Mouse (Mus musculus) layer of hippocampus, postnatal 10 days (tissue): ENCODE measurements around the gene Slc16a8. TPM values are rescaled to one million over a fixed set of nuclear protein-coding genes. Genes with fewer than 3 reads are reported as not detected.

Source experiments
- DNase-seq, 2 experiments: peaks; one replicate each; pipeline ENCODE4 v3.0.0; 2021; ENCODE audit warnings: low spot score in 2 of 2
- long read RNA-seq: library from polyadenylated mRNA; stranded (forward); transcript quantifications from one replicate; pipeline ENCODE4 v2.0.0, GENCODE M21; 2023
- total RNA-seq, 2 experiments: library from RNA; stranded (reverse); gene quantifications; 2 replicates each; pipeline ENCODE4 v1.2.3; 2021

The Slc16a8 gene
- under 1 TPM in 1 of 2 experiments, not detected in 1; 0.41 TPM for total RNA-seq
- long read RNA-seq, partial matches to known transcripts: 0 of 1 reads
- long read RNA-seq, other reads (novel, unspliced or antisense): 0 of 1 reads

DNA sequence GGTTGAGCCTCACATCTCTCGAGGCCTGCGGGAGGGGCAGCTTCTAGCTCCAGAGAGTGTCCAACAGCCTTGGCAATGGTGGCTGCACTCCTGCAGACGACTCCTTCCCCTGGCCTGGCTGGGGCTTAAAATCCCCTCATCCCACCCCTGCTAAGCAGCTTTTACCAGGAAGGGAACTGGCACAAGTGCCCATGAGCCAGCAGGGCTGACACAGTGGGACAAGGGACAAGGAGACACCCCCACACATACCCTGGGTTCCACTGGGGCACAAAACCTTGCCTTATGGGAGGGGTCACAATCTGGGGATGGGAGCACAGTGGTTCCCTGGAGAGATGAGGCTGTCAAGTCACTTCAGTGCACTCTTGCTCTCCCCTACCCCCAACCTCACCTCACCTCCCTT, at the start of gene Slc16a8:
Gene Slc16a8 (minus strand): TSS at position 101 of the 400 bp plus-strand sequence.
- DNase-seq: no peak

GRCm38 (mm10) chr15:79303725-79304124, 49.2 kb upstream of the Slc16a8 start:
- peak in 1 of 2 experiments; percentile 30 for DNase-seq

DNA sequence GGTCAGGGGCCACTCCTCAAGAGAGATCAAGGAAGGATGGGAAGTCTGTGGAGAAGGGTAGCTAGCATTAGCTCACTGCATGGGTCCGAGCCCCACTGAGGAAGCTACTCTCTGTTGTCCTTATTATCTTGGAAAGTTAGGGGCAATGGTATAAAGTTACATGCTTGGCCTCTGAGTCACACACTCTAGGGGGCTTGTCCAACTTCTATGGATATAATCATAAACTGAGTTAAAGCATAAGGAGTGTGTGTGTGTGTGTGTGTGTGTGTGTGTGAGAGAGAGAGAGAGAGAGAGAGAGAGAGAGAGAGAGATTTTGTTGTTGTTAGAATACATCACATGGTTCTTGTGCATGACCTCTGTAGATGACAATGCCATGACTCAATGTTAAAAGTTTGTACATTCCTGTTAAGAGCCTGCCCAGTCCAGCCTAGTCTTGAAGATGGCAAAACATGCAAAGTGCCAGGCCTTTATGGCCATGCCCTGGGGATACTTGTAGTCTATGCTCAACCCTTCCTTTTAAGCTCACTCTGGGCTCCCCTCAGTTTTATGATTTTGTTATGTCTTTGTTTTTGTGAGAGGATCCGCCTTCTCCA, 45.1 kb upstream of the Slc16a8 start:
- no peak for DNase-seq

DNA sequence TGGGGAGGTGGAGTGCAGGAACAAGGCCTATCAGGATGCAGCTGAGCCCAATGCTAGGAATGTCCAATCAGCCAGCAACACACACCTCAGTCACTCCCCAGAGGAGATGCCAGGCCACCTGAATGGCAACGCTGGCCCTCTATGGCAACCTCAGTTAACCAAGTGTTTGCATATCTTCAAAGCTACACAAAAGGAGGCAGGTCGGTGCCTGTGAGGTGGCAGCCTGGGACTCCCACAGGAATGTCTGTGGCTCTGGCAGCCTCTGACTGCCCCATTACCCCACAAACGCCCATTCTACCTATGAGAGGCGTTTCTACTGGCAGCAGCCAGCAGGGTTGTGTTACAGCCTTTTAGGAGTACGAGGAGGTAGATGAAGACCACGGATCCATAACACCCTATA, 44.0 kb upstream of the Slc16a8 start:
- DNase-seq: no peak

DNA sequence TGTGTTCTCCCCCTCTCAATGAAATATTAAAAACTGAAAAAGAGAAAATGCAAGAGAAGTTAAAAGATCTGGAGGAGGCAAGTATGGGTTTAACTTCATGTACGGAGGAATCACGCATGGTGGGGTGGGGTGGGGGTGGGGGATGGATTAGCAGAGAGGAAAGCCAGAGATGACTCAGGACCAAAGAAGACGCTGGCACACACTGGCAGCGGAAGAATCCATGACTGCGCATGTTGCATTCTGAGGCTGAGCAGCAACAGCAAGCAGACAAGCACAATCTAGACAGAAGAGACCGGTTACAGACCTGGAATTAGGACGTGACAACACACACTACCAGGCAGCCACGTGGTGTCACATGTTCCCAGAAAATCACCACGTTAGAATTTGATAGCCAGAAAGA, 38.2 kb upstream of the Slc16a8 start:
- DNase-seq: no peak

GRCm38 (mm10) chr15:79290340-79290739, 35.8 kb upstream of the Slc16a8 start:
- no peak for DNase-seq

DNA sequence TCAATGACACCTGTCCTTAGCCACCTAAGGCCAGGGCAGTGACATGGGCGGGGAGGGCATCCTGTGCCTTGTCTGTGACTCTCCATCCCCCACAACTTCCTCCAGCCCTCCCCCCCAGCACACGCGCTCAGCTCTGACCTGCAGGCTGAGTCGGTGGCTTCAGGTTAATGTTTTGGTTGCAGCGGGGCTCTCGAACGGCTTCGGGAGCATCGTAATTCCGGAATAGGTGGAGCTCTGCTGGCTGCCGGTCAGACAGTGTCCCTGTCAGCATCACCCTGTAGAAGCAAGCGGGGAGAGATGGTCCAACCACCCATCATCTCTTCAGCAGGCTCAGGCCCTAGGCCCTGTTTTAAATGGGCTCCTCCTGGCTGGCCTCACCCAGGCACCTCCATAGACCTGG, 34.9 kb upstream of the Slc16a8 start:
- no peak for DNase-seq

- no peak for DNase-seq
Observed at GRCm38 (mm10) chr15:79288387-79288786, 33.8 kb upstream of the Slc16a8 start.

DNA sequence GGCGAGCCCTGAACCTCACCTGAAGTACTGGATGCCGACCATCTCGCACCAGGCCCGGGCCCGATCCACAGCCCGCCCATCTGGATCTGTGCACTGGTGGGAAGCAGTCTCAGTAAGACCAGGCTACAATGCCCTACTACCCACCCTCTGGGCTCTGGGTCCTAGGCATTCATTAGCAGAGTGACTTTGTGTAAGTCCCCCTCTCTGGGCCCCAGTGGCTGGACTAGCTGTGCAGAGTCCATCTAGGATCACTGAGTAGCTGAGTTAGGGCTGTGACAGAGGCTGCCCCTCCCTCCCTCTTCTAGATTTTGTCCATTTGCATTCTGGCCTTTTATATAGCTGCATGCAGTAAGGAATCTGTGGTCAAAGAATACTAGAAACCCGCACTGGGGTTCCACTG, 32.5 kb upstream of the Slc16a8 start:
- no peak for DNase-seq

DNA sequence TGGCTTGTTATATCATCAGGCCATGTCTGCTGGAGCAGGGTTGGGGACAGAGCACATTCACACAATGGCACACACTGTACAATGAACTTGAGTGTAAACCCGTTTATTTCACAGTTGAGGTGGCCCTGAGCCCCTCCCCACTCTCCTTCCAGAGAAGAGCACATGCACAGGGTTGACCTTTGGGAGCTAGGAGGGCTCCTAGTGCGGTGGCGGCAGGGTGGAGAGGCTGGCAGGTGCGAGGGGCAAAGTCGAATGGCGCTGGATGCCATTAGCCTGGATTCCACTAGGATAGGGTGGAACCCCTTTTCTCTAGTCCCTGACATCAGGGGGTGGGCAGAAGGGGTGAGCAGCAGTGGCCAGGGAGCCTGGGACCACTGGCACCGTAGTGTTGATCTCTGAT, 31.6 kb upstream of the Slc16a8 start:
- no peak for DNase-seq

DNA sequence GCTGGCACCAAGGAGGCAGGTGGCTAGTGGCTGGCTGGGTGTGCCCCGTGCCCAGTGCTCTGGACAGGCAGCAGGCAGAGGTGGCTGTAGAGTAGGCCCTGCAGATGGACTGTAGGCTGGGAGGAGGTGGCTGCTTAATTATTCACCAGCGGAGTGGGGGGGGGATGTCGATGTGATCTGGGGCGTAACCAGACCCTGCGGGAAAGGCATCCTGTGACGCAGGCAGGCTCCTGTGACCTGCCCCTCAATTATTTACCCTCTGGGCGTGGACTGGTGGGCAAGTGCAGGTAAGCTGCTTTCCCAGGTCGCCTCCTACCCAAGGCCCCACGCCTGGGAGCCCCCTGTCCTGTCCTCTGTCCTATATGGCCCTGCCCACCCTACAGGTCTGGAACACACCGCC, 30.8 kb upstream of the Slc16a8 start, which contains the start of gene Baiap2l2:
Gene Baiap2l2 (minus strand): TSS at position 139 of the 400 bp plus-strand sequence.
- DNase-seq: no peak

DNA sequence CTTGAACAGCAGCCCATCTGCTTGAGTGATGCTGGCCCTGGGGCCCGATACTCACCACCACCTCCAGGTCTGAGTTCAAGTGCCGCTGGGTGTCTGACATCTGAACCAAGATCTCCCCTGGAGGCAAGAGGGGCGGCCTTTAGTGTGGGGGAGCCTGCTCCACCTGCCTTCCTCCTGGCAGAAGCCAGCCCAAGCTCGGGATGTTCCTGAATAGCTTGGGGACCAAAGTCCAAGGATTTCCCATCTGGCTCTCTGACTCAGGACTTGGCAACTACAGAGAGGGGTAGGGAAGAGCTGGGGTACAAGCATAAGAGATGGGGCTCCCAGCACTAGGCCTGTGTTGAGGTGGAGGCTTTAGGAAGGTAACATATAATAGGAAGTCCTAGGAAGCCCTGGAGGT, 28.8 kb upstream of the Slc16a8 start:
- no peak for DNase-seq

DNA sequence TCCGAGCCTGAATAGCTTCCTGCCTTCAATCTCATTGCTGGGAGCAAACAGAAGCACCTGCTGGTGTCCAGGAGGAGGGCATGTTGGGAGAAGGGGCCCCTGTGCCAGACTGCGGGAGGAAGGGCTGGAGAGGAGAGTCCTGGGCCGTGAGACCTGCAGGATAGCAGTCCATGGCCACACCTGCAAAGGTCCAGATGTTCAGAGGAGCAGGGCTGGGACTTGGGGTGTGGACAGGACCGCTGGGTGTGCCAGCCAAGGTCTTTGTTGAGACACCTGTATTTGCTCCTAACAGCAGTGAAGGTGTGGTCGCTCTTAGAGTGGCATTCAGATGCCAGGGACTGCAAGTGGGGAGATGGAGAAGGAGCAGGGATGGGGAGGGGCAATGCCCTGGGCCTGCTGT, 27.9 kb upstream of the Slc16a8 start:
- DNase-seq: no peak

DNA sequence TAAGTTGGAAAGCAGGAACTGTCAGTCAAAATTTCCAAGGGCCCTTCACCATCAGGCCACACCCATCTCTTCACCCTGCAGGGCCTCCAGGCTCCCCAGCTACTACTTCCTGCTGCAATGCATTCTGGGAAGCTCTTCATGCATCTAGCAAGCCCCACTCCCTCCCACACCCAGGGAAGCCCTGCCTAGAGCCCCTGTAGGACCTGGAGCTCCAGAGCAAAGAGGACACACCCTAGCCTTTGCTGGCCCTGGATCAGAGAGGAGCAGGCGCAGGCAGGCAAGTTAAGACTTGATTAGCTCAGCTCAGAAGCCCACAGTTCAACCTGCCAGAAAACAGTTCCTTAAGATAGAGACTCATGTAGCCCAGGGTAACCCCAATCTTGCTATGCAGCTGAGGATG, 26.8 kb upstream of the Slc16a8 start:
- DNase-seq: no peak

- no peak for DNase-seq
Observed at GRCm38 (mm10) chr15:79280850-79281249, 26.3 kb upstream of the Slc16a8 start.

GRCm38 (mm10) chr15:79280209-79280608, 25.6 kb upstream of the Slc16a8 start:
- DNase-seq: peak in 1 of 2 experiments; percentile 18

GRCm38 (mm10) chr15:79277728-79278127, 23.2 kb upstream of the Slc16a8 start:
- DNase-seq: no peak

- no peak for DNase-seq
Observed at GRCm38 (mm10) chr15:79273020-79273419, 18.5 kb upstream of the Slc16a8 start.

GRCm38 (mm10) chr15:79271124-79271746, 16.7 kb upstream of the Slc16a8 start:
- DNase-seq: peak; percentile 59 to 69

- peak; percentile 49 to 60 for DNase-seq
Observed at GRCm38 (mm10) chr15:79270317-79271123, 16.0 kb upstream of the Slc16a8 start.

DNA sequence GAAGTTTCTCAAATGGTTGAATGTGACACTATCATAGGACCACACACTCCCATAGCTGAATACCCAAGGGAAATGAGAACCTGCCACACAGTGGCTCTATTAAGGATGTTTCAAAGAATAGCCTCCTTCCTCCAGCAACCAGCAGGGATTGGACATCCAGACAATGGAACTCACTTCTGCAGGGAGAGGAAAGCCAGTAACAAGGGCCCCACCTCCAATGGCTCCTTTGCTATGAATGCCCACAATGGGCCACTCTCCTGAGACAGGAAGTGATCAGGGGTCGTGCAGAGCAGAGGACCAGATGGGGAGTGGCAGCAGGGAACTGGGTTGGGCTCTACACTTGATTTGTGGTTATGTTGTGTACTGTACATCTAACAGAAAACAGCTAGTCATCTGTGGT, 14.0 kb upstream of the Slc16a8 start:
- DNase-seq: no peak

DNA sequence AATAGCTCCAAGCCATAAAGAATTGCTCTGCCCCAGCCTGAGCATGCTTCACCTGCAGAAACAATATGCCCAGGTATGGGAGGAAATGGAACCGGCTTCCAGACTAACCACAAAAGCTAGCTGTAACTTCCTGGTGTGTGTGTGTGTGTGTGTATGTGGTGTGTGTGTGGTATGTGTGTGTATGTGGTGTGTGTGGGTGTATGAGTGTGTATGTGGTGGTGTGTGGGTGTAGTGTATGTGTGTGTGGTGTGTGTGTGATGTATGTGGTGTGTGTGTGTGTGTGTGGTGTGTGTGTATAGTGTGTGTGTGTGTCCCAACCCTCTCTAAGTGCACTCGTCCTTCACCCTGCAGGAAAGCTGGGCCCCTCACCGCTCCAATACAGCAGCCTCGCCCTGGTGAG, 10.8 kb upstream of the Slc16a8 start:
- DNase-seq: no peak
